Mouse (Mus musculus) liver, postnatal 0 days (tissue): ENCODE results near the gene Slc37a3. TPM values are rescaled to one million over a fixed set of nuclear protein-coding genes. Genes with fewer than 3 reads are reported as not detected.

ENCODE experiments used
- ATAC-seq: fragments of 200-750 bp; cut with Nextera tagmentation; 2 replicates; pipeline ENCODE4 v1.8.0; 2017; ENCODE audit warnings: mild to moderate bottlenecking, moderate library complexity
- DNase-seq: peaks from one replicate; pipeline ENCODE4 v3.0.0-alpha.2; 2016
- H3K27ac ChIP-seq: fragments of 300-500 bp; sonication (generic); 2 replicates; pipeline ENCODE4 v1.5.1; 2014; ENCODE audit warnings: antibody characterized with exemption, moderate library complexity, mild to moderate bottlenecking, low read depth
- H3K27me3 ChIP-seq: fragments of 300-500 bp; sonication (generic); 2 replicates; pipeline ENCODE4 v1.6.1; 2014; ENCODE audit warnings: low read length, control low read depth, mixed read lengths; ENCODE audit not compliant: insufficient read depth
- H3K36me3 ChIP-seq: fragments of 300-500 bp; sonication (generic); replicated peaks from 2 replicates; pipeline ENCODE4 v1.6.1; 2014; ENCODE audit warnings: mild to moderate bottlenecking, control low read depth, low read length, moderate library complexity, mixed read lengths; ENCODE audit not compliant: insufficient read depth
- H3K4me1 ChIP-seq: fragments of 300-500 bp; sonication (generic); 2 replicates; pipeline ENCODE4 v1.6.1; 2014; ENCODE audit warnings: antibody characterized with exemption, mild to moderate bottlenecking, control low read depth; ENCODE audit not compliant: insufficient read depth
- H3K4me2 ChIP-seq: fragments of 300-500 bp; sonication (generic); 2 replicates; pipeline ENCODE4 v1.6.1; 2014; ENCODE audit warnings: low read depth, mild to moderate bottlenecking, low read length, moderate library complexity, mixed read lengths
- H3K4me3 ChIP-seq: fragments of 300-500 bp; sonication (generic); 2 replicates; pipeline ENCODE4 v1.5.1; 2014; ENCODE audit warnings: low read depth, low read length
- H3K9ac ChIP-seq: fragments of 300-500 bp; sonication (generic); replicated peaks from 2 replicates; pipeline ENCODE4 v1.6.1; 2014; ENCODE audit warnings: mild to moderate bottlenecking, moderate library complexity
- H3K9me3 ChIP-seq: fragments of 300-500 bp; sonication (generic); 2 replicates; pipeline ENCODE4 v1.6.1; 2016; ENCODE audit warnings: mild to moderate bottlenecking, control low read depth, low read length, mixed read lengths
- CTCF ChIP-seq: sonication (generic); IDR thresholded peaks from 2 replicates; pipeline ENCODE4 v1.5.1; 2016; ENCODE audit warnings: antibody characterized with exemption, low read depth
- EP300 ChIP-seq: IDR thresholded peaks from 2 replicates; pipeline ENCODE4 v1.6.1; 2016; ENCODE audit warnings: antibody characterized with exemption, low read depth, mild to moderate bottlenecking
- WGBS: fragments of 180-500 bp; shearing (Covaris S2); extraction: QIAGEN DNeasy Blood & Tissue Kit; methylation state at CpG from one replicate; pipeline ENCODE4 v1.1.7; 2014; ENCODE audit not compliant: insufficient replicate concordance; 5-methylcytosine and 5-hydroxymethylcytosine counted together
- polyA plus RNA-seq: library from polyadenylated mRNA; unstranded; fragments of >200 nt; fragmentation: Nextera tagmentation; extraction: Ambion mirVana; gene quantifications from 2 replicates; pipeline ENCODE4 v1.2.1, GENCODE M21; 2015

The Slc37a3 gene
- polyA plus RNA-seq, 1 experiment from 2014 or later, result 16.0 TPM

DNA sequence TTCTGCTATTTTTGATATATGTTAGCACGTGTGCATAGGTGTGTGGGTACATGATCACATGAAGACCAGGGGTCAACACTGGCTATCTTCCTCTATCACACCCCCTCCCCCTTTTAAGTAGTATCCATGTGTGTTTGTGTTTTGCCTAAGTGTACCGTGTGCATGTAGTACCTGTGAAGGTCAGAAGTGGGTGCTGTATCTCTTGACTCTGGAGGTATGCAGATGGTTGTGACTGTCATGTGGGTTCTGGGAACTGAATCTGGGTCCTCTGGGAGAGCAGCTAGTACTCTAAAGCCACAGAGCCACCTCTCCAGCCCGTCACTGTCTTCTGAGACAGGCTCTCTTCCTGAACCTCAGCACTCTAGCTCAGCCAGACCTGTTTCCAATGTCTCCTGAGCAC is 42.6 kb downstream of the Slc37a3 start:
- H3K27me3 ChIP-seq, result no peaks in the 10 kb centered on the region
- no peaks in the 10 kb centered on the region for H3K4me1 ChIP-seq
- H3K4me3 ChIP-seq, result no peak overlapping the region
- no peaks in the 10 kb centered on the region for H3K9me3 ChIP-seq
- ATAC-seq (no peak), DNase-seq (no peak)
- H3K36me3 ChIP-seq, result peaks cover 12% of the 10 kb centered on the region; the same call in 1 of the 2 replicates
- H3K9ac ChIP-seq, result no peak overlapping the region
- H3K27ac ChIP-seq, result no peak overlapping the region
- 78% methylated on average over 3 of the region's 3 CpGs for WGBS
- no peak overlapping the region for H3K4me2 ChIP-seq
- TF ChIP-seq EP300 (no peak), CTCF (peak; percentile 25; the same call in 1 of the 2 replicates)

DNA sequence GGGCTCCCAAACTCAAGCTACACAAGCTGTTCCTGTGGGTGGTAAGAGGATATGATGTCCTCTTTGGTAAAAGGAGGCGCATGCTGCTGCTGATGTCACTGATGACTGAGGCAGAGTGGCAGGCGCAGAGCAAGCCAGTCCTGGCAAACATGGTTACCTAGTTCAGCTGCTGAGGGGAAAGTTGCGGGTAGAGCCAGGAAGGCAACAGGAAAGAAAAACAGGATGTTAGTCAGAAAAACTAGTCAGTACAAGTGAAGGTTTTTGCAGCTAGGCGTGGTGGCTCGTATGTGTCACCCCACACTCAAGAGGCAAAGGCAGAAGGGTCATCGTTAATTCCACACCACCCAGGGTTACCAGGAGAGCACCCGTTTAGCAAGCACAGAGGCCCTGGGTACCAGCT is 43.3 kb downstream of the Slc37a3 start:
- DNase-seq, result no peak
- ATAC-seq, result no peak
- TF ChIP-seq EP300 (no peak), CTCF (no peak)
- Histone ChIP-seq H3K4me3 (no peak overlapping the region), H3K36me3 (peaks cover 12% of the 10 kb centered on the region; the same call in 1 of the 2 replicates), H3K4me1 (no peaks in the 10 kb centered on the region), H3K9me3 (no peaks in the 10 kb centered on the region), H3K4me2 (no peak overlapping the region), H3K27me3 (no peaks in the 10 kb centered on the region), H3K27ac (no peak overlapping the region), H3K9ac (no peak overlapping the region)
- WGBS, result 60% methylated on average over 7 of the region's 7 CpGs

DNA sequence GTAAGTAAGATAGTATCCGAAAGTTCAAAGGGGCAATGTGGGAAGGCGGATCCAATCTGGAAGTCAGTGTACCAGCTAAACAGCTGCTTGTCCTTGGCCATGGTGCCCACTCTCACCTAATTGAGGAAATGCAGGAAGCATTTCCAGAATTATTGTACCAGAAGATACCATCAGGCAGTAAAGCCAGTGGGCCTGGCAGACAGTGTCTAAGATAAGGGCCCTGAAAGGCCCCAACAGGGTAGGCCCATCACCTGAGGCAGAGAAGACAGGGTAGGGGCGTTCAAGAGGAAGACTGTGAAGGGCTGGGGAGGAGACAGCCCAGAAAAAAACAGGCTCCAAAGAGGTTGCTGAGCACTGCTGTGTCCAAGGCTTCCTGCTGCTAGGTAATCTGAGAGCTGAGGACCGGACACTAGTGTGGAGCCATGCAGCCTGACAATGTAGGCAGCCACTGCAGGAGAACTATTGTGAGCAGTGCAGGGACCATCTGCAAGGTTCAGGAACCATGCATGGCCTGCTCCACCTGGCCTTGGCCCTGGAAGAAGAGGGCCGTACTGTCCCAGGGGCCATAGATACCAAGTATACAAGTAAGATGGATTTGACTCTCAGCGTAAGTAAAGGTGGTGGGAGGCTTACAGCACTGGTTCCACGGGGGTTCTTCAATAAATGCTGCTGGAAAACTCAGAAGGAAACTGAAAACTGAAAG is 45.3 kb downstream of the Slc37a3 start:
- Histone ChIP-seq H3K9me3 (no peaks in the 10 kb centered on the region), H3K27ac (no peak overlapping the region; the same call in 1 of the 2 replicates), H3K36me3 (peaks cover 10% of the 10 kb centered on the region; the same call in 1 of the 2 replicates), H3K4me3 (no peak overlapping the region), H3K27me3 (no peaks in the 10 kb centered on the region), H3K4me2 (no peak overlapping the region), H3K4me1 (no peaks in the 10 kb centered on the region), H3K9ac (no peak overlapping the region)
- 75% methylated on average over 7 of the region's 7 CpGs for WGBS
- DNase-seq (no peak), ATAC-seq (no peak)
- no peak for TF ChIP-seq CTCF
- no peak for TF ChIP-seq EP300

DNA sequence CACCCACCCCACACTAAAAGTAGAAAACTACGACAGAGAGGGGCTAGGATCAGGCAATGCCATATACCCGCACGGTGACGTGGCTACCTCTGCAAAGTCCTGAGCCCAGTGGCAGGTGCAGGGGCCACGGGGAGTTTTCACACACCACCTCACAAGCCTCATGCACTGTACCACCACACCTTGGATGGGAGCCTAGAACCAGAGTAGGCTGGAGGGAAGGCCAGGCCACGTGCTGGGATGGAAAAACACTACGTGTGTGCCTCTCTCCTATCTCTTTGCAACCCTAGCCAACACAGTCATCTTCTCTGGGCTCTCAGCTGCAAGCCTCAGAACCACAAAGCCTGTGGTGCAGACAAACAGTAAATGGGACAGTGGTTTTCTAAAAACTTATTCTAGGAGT is 46.5 kb downstream of the Slc37a3 start:
- peaks cover 8% of the 10 kb centered on the region; the same call in 1 of the 2 replicates for H3K36me3 ChIP-seq
- no peaks in the 10 kb centered on the region for H3K4me1 ChIP-seq
- H3K9me3 ChIP-seq, result no peaks in the 10 kb centered on the region
- 77% methylated on average over 7 of the region's 7 CpGs for WGBS
- no peak for ATAC-seq
- TF ChIP-seq EP300 (no peak), CTCF (no peak)
- no peak overlapping the region for H3K4me2 ChIP-seq
- DNase-seq, result no peak
- no peak overlapping the region for H3K27ac ChIP-seq
- no peaks in the 10 kb centered on the region for H3K27me3 ChIP-seq
- H3K9ac ChIP-seq, result no peak overlapping the region
- no peak overlapping the region for H3K4me3 ChIP-seq

DNA sequence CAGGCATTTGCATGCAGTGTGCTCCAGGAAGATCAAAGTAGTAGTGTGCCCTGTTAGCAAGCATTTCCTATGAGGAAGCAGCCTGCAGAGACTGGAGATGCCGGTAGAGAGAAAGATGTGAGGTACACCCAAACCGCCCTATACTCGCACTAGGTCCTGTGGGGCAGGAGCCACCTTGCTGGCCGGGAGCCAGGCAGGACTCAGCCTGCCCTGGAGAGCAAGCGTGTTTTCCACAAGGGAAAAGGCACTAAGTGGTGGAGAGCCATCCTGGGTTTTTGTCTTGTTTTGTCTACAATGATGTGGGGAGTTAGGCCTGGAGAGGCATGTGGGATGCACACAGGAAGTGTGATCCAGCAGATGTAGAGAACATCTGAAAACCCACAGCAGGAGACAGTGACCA is 57.2 kb downstream of the Slc37a3 start:
- WGBS, result 84% methylated on average over 5 of the region's 5 CpGs
- Histone ChIP-seq H3K4me2 (no peak overlapping the region), H3K9me3 (no peaks in the 10 kb centered on the region), H3K27me3 (no peaks in the 10 kb centered on the region), H3K36me3 (no peaks in the 10 kb centered on the region), H3K9ac (no peak overlapping the region), H3K4me3 (no peak overlapping the region), H3K27ac (no peak overlapping the region), H3K4me1 (no peaks in the 10 kb centered on the region)
- TF ChIP-seq EP300 (no peak), CTCF (no peak)
- DNase-seq (no peak), ATAC-seq (no peak)

DNA sequence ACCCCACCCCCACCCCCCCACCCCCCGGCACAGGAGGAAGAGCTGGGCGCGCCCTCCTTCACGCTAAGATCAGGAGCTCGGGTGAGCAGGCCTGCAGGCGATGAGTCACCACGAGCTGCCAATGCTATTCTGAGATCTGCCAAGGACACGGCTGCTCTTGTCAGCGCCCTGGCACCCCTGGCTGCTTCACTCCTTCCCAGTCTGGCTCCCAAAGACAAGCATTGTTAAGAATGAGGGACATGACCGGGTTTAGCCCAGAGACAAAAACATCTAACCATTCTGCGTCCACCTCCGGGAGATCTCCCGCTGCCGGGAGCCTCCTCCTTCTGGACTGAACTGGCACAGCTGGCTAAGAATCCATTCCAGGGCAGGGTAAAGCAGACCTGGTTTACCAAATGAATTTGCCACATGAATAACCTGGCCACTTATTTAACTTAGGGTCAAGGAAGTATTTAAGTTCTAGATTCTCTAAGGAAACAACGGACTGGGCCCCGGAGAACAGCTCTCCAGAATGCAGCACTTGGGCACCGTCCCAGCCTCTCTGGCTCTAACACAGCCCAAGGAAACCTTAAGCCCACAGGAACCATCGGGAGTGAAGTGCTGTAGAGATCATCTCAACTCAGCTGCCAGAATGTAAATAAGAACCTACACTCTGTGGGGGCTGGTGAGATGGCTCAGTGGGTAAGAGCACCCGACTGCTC is 58.3 kb downstream of the Slc37a3 start:
- Histone ChIP-seq H3K27me3 (no peaks in the 10 kb centered on the region), H3K27ac (no peak overlapping the region), H3K9me3 (no peaks in the 10 kb centered on the region), H3K36me3 (no peaks in the 10 kb centered on the region), H3K4me2 (no peak overlapping the region), H3K4me1 (no peaks in the 10 kb centered on the region), H3K4me3 (no peak overlapping the region), H3K9ac (no peak overlapping the region)
- ATAC-seq (no peak), DNase-seq (no peak)
- 65% methylated on average over 16 of the region's 19 CpGs for WGBS
- no peak for TF ChIP-seq EP300
- TF ChIP-seq CTCF, result no peak
